Mouse (Mus musculus) liver, embryonic 15.5 days (tissue): Measurements from ENCODE around the gene Tmod4. TPM values are rescaled to one million over a fixed set of nuclear protein-coding genes. Genes with fewer than 3 reads are reported as not detected.
A peak's percentile ranks its signal among the peaks of the same experiment; 100 is the strongest.

Source experiments
- ATAC-seq: fragments of 200-750 bp; cut with Nextera tagmentation; 2 replicates; pipeline ENCODE4 v1.8.0; 2017; ENCODE audit warnings: moderate number of reproducible peaks, mild to moderate bottlenecking, moderate library complexity; ENCODE audit not compliant: insufficient read depth
- H3K27ac ChIP-seq: fragments of 300-500 bp; sonication (generic); replicated peaks from 2 replicates; pipeline ENCODE4 v1.5.1; 2015; ENCODE audit warnings: mild to moderate bottlenecking, inconsistent platforms
- H3K27me3 ChIP-seq: fragments of 300-500 bp; sonication (generic); 2 replicates; pipeline ENCODE4 v1.6.1; 2015; ENCODE audit warnings: mild to moderate bottlenecking, inconsistent platforms
- H3K36me3 ChIP-seq: fragments of 300-500 bp; sonication (generic); replicated peaks from 2 replicates; pipeline ENCODE4 v1.6.1; 2015; ENCODE audit warnings: moderate library complexity, mild to moderate bottlenecking, inconsistent platforms
- H3K4me1 ChIP-seq: fragments of 300-500 bp; sonication (generic); replicated peaks from 2 replicates; pipeline ENCODE4 v1.6.1; 2015; ENCODE audit warnings: inconsistent platforms
- H3K4me2 ChIP-seq: fragments of 300-500 bp; sonication (generic); 2 replicates; pipeline ENCODE4 v1.6.1; 2015; ENCODE audit warnings: moderate library complexity, mild to moderate bottlenecking, inconsistent platforms
- H3K4me3 ChIP-seq: fragments of 300-500 bp; sonication (generic); replicated peaks from 2 replicates; pipeline ENCODE4 v1.5.1; 2015; ENCODE audit warnings: mild to moderate bottlenecking, inconsistent platforms
- H3K9ac ChIP-seq: fragments of 300-500 bp; sonication (generic); 2 replicates; pipeline ENCODE4 v1.6.1; 2015; ENCODE audit warnings: moderate library complexity, mild to moderate bottlenecking, inconsistent platforms
- H3K9me3 ChIP-seq: fragments of 300-500 bp; sonication (generic); replicated peaks from 2 replicates; pipeline ENCODE4 v1.6.1; 2016; ENCODE audit warnings: inconsistent platforms
- WGBS: fragments of 180-500 bp; shearing (Covaris S2); methylation state at CpG from one replicate; pipeline ENCODE4 v1.1.7; 2015; ENCODE audit warnings: mixed read lengths; ENCODE audit not compliant: insufficient replicate concordance; 5-methylcytosine and 5-hydroxymethylcytosine counted together
- polyA plus RNA-seq: library from polyadenylated mRNA; unstranded; fragments of >200 nt; fragmentation: Nextera tagmentation; extraction: Ambion mirVana; gene quantifications from 2 replicates; pipeline ENCODE4 v1.2.1, GENCODE M21; 2015

The Tmod4 gene
- polyA plus RNA-seq, 1 experiment from 2014 or later = 0.53 TPM

DNA sequence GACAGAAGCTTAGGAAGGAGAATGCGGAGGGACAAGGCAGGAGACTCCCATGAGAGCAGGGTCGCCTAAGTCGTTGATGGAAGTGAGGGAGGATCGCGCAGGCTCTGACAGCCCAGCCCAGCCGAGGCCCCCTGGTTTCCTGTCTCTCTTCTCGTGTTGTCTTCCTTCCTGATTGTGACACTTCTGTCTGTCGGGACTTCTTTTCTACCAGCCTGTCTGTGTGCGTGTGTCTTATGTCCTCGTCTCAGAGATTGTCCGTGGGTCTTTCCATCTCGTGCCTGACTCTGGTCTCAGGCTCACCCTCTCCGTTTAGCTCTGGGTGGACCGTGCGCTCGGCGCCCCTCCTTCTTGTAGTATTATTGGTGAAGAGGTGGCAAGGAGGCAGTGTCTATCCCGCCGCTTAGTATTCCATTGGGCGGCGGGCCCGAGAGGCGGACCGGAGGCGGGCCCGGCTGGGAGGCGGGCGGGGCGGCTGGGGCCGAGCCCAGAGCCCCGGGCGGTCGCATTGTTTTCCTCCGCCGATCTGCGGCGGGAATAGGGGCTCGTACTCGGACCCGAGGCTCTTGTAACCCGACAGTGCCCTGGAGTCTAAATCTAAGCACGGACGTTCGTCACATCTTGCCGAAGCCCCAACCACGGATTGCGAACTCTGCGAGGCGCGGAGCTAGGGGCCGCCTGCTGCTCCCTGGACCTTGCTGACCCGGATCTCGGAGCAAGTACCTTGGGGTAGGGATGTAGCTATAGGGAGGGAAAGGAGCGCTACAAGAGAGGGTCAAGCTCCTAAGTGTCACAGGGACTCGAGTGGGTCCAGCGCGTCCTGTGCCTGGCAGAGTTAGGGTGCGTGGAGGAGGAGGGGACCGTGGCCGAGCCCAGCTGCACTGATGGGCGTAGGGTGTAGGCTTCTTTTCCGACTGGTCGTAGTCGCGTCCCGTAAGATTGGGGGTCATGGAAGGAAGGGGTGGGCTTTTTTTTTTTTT lies 36.0 kb downstream of the Tmod4 start, which contains the start of gene Sema6c:
Gene Sema6c (plus strand): TSS at position 471 of the 977 bp plus-strand sequence.
- under 1% methylated on average over 66 of the region's 66 CpGs for WGBS
- ATAC-seq = peak; percentile 96
- H3K27me3 ChIP-seq = peaks cover 58% of the 10 kb centered on the region

DNA sequence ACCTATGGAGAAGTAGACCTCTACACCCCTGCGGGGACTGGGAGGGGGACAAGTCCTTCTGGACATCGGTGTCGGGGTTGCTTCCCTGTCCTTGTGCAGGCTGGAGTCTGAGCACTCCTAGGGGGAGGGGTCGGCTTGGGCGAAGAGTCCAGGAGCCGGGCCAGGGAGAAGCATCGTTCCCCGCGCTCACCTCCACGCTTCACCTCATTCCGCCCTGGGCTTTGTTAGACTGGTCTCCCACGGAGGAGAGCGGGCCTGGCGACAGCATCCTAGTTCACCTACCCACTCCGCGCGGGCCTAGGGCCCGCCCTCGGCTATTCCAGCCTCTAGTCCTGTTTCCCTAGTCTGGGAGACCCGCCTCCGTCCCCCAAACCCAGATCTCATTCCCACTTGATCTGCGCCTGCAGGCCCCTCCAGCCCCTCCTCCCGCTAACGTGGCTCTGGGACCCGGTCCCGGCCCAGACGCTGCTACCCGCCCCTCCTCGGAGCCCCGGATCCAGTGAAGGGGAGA lies 36.8 kb downstream of the Tmod4 start:
- Histone ChIP-seq H3K9ac (peak overlapping the region; percentile 60), H3K4me3 (peak overlapping the region; percentile 61), H3K36me3 (no peaks in the 10 kb centered on the region), H3K4me2 (peak overlapping the region; percentile 90), H3K4me1 (peaks cover 26% of the 10 kb centered on the region), H3K27ac (no peak overlapping the region), H3K27me3 (peaks cover 61% of the 10 kb centered on the region), H3K9me3 (no peaks in the 10 kb centered on the region)
- ATAC-seq = no peak
- 3% methylated on average over 30 of the region's 30 CpGs for WGBS

More for the DNA sequence above, 36.0 kb downstream of the Tmod4 start, which contains the start of gene Sema6c:
- Histone ChIP-seq H3K36me3 (no peaks in the 10 kb centered on the region), H3K9me3 (no peaks in the 10 kb centered on the region), H3K4me1 (peaks cover 26% of the 10 kb centered on the region), H3K4me2 (peak within 1 kb of the TSS; percentile 90), H3K9ac (peak within 1 kb of the TSS; percentile 60), H3K4me3 (peak within 1 kb of the TSS; percentile 61), H3K27ac (no peak within 1 kb of the TSS)

DNA sequence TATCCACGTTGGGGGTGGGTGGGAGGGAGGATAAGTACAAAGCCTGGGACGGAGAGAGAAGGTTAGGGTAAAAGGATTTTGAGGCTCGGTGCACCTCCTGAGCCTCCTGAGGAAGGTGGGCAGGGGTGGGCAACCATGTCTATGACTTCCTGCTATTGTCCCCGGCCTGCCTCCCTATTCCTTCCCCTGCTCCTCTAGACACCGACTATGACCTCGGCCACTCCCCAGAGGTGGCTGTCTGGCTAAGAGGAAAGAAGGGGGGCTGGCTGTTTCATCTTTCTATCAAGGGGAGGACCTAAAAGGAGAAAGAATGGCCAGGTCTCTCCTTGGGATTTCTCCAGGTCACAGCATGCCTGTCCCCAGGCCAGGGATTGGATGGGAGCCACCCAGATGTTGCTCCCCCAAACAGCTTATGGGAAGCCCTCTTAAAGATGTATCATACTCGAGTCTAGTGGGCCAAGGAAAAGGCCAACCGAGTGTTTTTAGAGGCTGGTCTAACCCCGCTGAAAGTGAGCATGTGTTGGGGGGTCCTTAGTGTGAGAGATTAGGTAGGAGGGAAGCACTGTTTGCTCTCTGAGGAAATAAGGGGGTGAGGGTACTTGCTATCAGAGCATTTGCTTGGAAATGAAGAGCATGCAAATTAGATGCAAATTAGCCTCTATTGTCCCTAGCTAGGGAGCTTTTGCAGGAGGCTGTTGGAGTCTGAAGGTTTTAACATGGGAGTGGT lies 37.5 kb downstream of the Tmod4 start:
- no peak overlapping the region for H3K9ac ChIP-seq
- peaks cover 64% of the 10 kb centered on the region for H3K27me3 ChIP-seq
- WGBS = 17% methylated on average over 9 of the region's 9 CpGs
- no peak for ATAC-seq
- H3K27ac ChIP-seq = no peak overlapping the region
- H3K36me3 ChIP-seq = no peaks in the 10 kb centered on the region
- H3K4me3 ChIP-seq = peak overlapping the region; percentile 61
- no peaks in the 10 kb centered on the region for H3K9me3 ChIP-seq
- H3K4me2 ChIP-seq = peak overlapping the region; percentile 90
- peaks cover 26% of the 10 kb centered on the region for H3K4me1 ChIP-seq

DNA sequence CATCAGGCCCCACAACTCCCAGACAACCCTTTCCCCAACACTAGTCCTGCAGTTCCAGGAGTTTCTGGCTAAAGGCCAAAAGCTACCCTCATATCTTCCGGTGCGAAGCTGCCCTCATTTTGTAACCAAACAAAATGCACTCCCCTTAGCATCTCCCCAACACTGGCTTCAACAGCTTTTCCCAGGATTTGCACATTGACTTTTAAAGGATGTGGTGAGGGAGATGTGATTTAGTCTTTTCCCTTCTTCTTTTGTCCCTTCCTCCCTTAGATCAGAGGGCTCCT lies 38.0 kb downstream of the Tmod4 start:
- 73% methylated on average over 2 of the region's 2 CpGs for WGBS
- H3K9me3 ChIP-seq = no peaks in the 10 kb centered on the region
- H3K27me3 ChIP-seq = peaks cover 68% of the 10 kb centered on the region
- no peak for ATAC-seq
- no peaks in the 10 kb centered on the region for H3K36me3 ChIP-seq
- H3K4me2 ChIP-seq = no peak overlapping the region
- no peak overlapping the region for H3K4me3 ChIP-seq
- H3K9ac ChIP-seq = no peak overlapping the region
- H3K27ac ChIP-seq = no peak overlapping the region
- H3K4me1 ChIP-seq = peaks cover 26% of the 10 kb centered on the region

DNA sequence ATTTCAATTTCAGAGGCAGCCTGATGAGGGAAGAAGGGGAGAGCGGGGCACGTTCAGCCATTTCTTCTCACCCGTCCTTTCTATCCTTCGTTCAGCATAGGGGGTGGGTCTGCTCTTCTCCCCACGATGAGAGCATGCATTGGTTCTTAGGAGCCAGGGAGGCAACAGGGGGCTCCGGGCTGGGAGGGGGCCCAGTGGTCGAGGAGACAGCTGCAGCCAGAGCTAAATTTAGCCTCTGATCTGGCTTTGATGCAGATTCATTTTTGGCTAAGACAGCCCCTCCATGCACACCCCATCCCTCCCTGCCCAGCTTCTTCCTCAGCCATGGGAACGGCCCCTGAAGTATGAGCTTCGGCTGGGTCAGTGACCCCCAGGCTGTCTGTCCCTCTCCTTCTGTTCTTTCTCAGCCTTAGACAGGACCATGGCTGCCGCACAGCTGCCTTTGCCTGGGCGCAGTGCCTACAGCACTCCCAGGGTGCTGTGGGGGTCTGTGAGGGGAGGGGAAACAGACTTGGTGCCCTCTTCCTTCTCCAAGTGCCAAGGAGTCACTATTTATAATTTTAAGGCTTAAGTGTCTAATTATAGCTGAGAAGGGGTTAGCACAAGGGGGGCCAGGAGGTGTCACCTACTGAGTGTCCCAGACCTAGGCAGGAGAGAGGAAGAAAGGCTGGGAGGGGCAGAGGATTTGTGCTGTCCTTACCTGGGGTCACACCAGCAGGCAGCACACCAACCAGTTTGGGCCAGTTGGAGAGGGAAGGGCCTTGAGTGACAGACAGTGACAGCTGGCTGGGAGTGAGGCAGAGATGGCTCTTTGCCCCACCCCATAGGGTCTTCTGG lies 39.4 kb downstream of the Tmod4 start:
- no peak overlapping the region for H3K4me2 ChIP-seq

DNA sequence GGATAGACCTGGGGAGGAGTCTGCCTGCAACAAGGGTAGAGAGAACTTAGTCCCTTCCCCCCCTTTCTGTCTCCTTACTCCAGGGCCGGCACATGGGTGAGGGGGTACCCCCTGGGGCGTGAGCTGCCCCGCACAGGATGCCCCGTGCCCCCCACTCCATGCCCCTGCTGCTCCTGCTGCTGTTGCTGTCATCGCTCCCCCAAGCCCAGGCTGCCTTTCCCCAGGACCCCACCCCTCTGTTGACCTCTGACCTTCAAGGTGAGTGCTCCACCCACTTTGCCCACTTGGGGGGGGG lies 39.9 kb downstream of the Tmod4 start:
- peaks cover 23% of the 10 kb centered on the region for H3K4me1 ChIP-seq
- ATAC-seq = no peak
- H3K9me3 ChIP-seq = no peaks in the 10 kb centered on the region
- no peak overlapping the region for H3K9ac ChIP-seq
- WGBS = 78% methylated on average over 5 of the region's 5 CpGs
- H3K4me2 ChIP-seq = no peak overlapping the region
- peaks cover 78% of the 10 kb centered on the region for H3K27me3 ChIP-seq
- H3K4me3 ChIP-seq = no peak overlapping the region
- no peak overlapping the region for H3K27ac ChIP-seq
- no peaks in the 10 kb centered on the region for H3K36me3 ChIP-seq

More for the DNA sequence above, 39.4 kb downstream of the Tmod4 start:
- no peak overlapping the region for H3K4me3 ChIP-seq
- no peak overlapping the region for H3K27ac ChIP-seq
- ATAC-seq = no peak
- no peaks in the 10 kb centered on the region for H3K36me3 ChIP-seq
- peaks cover 26% of the 10 kb centered on the region for H3K4me1 ChIP-seq
- peaks cover 78% of the 10 kb centered on the region for H3K27me3 ChIP-seq
- no peak overlapping the region for H3K9ac ChIP-seq
- H3K9me3 ChIP-seq = no peaks in the 10 kb centered on the region
- 54% methylated on average over 11 of the region's 11 CpGs for WGBS

DNA sequence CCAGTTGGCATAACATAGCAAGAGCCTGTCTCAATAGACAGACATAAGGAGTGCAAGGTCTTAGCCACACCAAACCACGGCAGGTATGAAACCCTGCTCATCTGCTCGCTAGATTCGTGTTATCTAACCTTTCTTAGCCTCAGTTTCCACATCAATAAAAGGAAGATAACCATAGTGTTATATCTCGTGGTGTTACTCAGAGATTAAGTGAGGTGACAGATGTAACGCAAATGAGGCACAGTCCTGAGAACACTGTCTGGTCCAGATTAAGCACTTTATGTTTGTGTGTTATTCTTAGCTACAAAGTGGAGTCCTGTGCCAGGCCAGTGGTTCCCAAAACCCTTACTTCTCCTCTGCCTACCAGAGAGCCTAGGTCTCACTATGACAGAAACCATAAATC lies 40.6 kb downstream of the Tmod4 start:
- Histone ChIP-seq H3K36me3 (no peaks in the 10 kb centered on the region), H3K9ac (no peak overlapping the region), H3K27me3 (peaks cover 78% of the 10 kb centered on the region), H3K4me2 (no peak overlapping the region), H3K27ac (no peak overlapping the region), H3K9me3 (no peaks in the 10 kb centered on the region), H3K4me1 (peaks cover 17% of the 10 kb centered on the region), H3K4me3 (no peak overlapping the region)
- 30% methylated on average over 5 of the region's 5 CpGs for WGBS
- ATAC-seq = no peak

DNA sequence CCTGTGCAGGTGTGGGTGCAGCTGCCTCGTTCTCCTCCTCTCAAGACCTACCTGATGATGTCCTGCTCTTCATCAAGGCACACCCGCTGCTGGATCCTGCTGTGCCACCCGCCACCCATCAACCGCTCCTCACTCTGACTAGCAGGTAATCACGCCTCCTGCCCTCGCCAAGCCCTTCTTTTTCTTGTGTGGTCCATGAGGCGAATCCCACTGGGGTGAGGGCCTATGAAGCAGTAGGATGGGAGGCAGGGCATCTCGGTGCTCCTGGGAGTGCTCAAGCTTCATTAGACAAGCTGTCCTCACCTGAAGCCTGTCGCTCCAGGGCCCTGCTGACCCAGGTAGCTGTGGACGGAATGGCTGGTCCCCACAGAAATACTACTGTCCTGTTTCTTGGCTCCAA lies 45.7 kb downstream of the Tmod4 start:
- no peak overlapping the region for H3K9ac ChIP-seq
- ATAC-seq = no peak
- H3K9me3 ChIP-seq = no peaks in the 10 kb centered on the region
- no peak overlapping the region for H3K4me2 ChIP-seq
- peaks cover 87% of the 10 kb centered on the region for H3K27me3 ChIP-seq
- peaks cover 17% of the 10 kb centered on the region for H3K4me1 ChIP-seq
- no peak overlapping the region for H3K27ac ChIP-seq
- H3K4me3 ChIP-seq = no peak overlapping the region
- H3K36me3 ChIP-seq = no peaks in the 10 kb centered on the region
- WGBS = 75% methylated on average over 10 of the region's 10 CpGs

DNA sequence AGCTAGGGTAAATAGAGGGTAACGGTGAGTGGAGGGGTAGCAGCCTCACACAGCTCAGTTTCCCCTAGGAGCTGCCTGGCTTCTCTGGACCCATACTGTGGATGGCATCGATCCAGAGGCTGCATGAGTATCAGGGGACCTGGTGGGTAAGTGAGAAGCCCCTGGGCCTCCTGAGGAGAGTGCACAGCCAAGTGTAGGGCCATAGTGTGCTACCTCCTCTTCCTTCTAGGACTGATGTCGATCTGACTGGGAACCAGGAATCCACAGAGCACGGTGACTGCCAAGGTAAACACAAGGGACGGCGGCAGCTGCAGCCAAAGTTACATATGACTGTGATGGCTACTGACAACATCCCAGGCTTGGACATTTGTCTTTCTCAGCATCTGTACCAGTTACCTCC lies 46.8 kb downstream of the Tmod4 start:
- Histone ChIP-seq H3K9ac (no peak overlapping the region), H3K36me3 (no peaks in the 10 kb centered on the region), H3K9me3 (no peaks in the 10 kb centered on the region), H3K27me3 (peaks cover 93% of the 10 kb centered on the region), H3K4me2 (no peak overlapping the region), H3K4me3 (no peak overlapping the region), H3K27ac (no peak overlapping the region), H3K4me1 (peaks cover 17% of the 10 kb centered on the region)
- 74% methylated on average over 6 of the region's 6 CpGs for WGBS
- ATAC-seq = no peak

DNA sequence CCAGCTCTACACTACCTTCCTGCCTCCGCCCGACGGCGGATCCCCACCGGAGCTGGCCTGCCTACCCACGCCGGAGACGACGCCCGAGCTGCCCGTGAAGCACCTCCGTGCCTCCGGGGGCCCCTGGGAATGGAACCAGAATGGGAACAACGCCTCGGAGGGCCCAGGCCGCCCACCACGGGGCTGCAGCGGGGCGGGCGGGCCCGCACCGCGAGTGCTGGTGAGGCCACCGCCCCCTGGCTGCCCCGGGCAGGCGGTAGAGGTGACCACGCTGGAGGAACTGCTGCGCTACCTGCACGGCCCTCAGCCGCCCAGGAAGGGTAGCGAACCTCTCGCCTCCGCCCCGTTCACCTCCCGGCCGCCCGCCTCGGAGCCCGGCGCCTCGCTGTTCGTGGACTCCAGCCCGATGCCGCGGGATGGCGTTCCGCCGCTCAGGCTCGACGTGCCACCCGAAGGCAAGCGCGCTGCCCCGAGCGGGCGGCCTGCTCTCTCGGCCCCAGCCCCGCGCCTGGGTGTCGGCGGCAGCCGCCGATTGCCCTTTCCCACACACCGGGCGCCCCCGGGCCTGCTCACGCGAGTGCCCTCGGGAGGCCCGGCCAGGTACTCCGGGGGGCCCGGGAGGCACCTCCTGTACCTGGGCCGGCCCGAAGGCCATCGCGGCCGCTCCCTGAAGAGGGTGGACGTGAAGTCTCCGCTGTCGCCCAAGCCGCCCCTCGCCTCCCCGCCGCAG lies 48.4 kb downstream of the Tmod4 start:
- no peak; the same call in 1 of the 2 replicates for ATAC-seq
- Histone ChIP-seq H3K9me3 (no peaks in the 10 kb centered on the region), H3K36me3 (no peaks in the 10 kb centered on the region), H3K9ac (no peak overlapping the region), H3K4me2 (peak overlapping the region; percentile 63), H3K4me1 (peaks cover 17% of the 10 kb centered on the region), H3K27ac (no peak overlapping the region), H3K27me3 (peaks cover 87% of the 10 kb centered on the region), H3K4me3 (peak overlapping the region; percentile 39)
- 16% methylated on average over 84 of the region's 84 CpGs for WGBS
